Mouse (Mus musculus): Measurements from ENCODE around the gene Fam83d. TPM values are rescaled to one million over a fixed set of nuclear protein-coding genes. Genes with fewer than 3 reads are reported as not detected.

Fam83d gene
- total and polyA plus RNA-seq, 3 experiments: 12.2 to 19.8 (median 15.5) TPM

DNA sequence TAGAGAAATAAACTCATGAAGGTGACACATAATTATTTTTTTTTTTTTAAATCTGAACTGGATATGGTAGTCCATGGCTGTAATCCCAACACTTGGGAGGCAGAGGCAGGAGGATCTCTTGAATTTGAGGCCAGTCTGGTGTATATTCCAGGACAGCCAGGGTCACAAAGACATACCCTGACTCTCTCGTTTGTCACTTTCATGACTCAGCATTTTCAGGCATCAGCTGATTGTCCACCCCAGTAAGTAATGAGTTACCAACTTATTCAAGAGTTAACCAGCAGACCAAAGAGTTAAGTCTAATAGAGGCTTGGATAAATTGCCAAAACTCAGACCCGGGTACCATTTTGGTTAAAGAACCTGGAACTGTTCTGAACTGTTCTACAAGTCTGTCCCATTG lies 28.0 kb downstream of the Fam83d start:
- dilution Hi-C loops (cut with MboI; ENCODE audit: extremely low pct_ligation_motif_present, extremely low pct_unique_long_range_greater_than_20kb, low sequenced_read_pairs) (no loop called here), in situ Hi-C loops (cut with MboI; ENCODE audit: low pct_ligation_motif_present, low pct_unique_long_range_greater_than_20kb, low sequenced_read_pairs) (no loop called here)
- Histone ChIP-seq H3K4me3 (replicated peaks in 1 of 3; ENCODE audit: low read depth in 2 of 3, low read length in 2 of 3, poor library complexity in 1 of 3) (no peak overlapping the region), H3K36me3 (replicated peaks in 1 of 2; ENCODE audit: control insufficient read depth in 1 of 2, insufficient read depth in 1 of 2, low read length in 1 of 2) (peaks cover 7 to 32% of the 10 kb centered on the region in 2 experiments), H3K79me2 (replicated peaks; ENCODE audit: control insufficient read depth, extremely low read depth, insufficient read depth, poor library complexity, severe bottlenecking) (peaks cover 22% of the 10 kb centered on the region), H3K4me1 (ENCODE audit: control insufficient read depth in 1 of 2, insufficient read depth in 2 of 2) (peaks cover 15 to 23% of the 10 kb centered on the region in 2 experiments), H3K4me2 (ENCODE audit: insufficient read depth, low read depth, poor library complexity, severe bottlenecking) (peak overlapping the region; percentile 76; the same call in 1 of the 2 replicates), H3K9me3 (replicated peaks; ENCODE audit: low read length) (peaks cover 4% of the 10 kb centered on the region), H3K27ac (ENCODE audit: insufficient read depth, low read depth) (no peak overlapping the region), H3K9ac (ENCODE audit: insufficient read depth, low read depth) (0 out of 2 replicates have a peak overlapping the region, but pooled peaks have one; percentile 6), H3K27me3 (replicated peaks) (no peaks in the 10 kb centered on the region)
- no peak for TF ChIP-seq POLR2A (IDR thresholded peaks at IDR 0.05; ENCODE audit: low read depth, low read length)
- TF ChIP-seq MAFK (IDR thresholded peaks at IDR 0.05; ENCODE audit: insufficient replicate concordance, low read length): peak; percentile 92
- no peak for TF ChIP-seq ZMIZ1 (IDR thresholded peaks at IDR 0.05; ENCODE audit: low read depth, low read length)
- TF ChIP-seq SIN3A (IDR thresholded peaks at IDR 0.05; ENCODE audit: low read length): no peak
- TF ChIP-seq CTCF (conservative IDR thresholded peaks at IDR 0.05 in 1 of 2, IDR thresholded peaks at IDR 0.05 in 1 of 2; ENCODE audit: low read depth in 2 of 2, low read length in 2 of 2): no peak
- DNase-seq (ENCODE audit: extremely low read depth): no peak

DNA sequence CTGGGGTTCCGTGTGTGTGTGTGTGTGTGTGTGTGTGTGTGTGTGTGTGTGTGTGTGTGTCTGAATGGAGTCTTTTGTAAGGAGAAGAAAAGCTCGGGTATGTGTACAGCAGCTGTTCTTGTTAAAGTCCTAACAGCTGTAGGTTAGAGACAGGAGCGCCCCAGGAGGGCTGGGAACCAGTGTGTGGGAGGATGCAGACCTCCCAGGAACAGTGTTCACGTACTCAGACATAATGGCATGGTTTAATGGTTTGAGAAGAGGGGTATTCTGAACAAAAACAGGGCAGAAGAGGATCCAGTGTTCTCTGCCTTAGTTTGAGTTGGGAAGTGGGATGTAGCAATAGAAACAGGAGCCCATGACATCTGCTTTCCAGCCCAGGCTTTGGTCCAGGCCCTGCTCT lies 31.4 kb downstream of the Fam83d start:
- Histone ChIP-seq H3K9me3 (replicated peaks; ENCODE audit: low read length) (peaks cover 4% of the 10 kb centered on the region), H3K36me3 (replicated peaks in 1 of 2; ENCODE audit: control insufficient read depth in 1 of 2, insufficient read depth in 1 of 2, low read length in 1 of 2) (peaks cover 37 to 61% of the 10 kb centered on the region in 2 experiments), H3K4me2 (ENCODE audit: insufficient read depth, low read depth, poor library complexity, severe bottlenecking) (no peak overlapping the region), H3K27ac (ENCODE audit: insufficient read depth, low read depth) (no peak overlapping the region), H3K9ac (ENCODE audit: insufficient read depth, low read depth) (no peak overlapping the region), H3K4me3 (replicated peaks in 1 of 3; ENCODE audit: low read depth in 2 of 3, low read length in 2 of 3, poor library complexity in 1 of 3) (no peak overlapping the region), H3K4me1 (ENCODE audit: control insufficient read depth in 1 of 2, insufficient read depth in 2 of 2) (peaks cover 12 to 15% of the 10 kb centered on the region in 2 experiments), H3K79me2 (replicated peaks; ENCODE audit: control insufficient read depth, extremely low read depth, insufficient read depth, poor library complexity, severe bottlenecking) (peaks cover 22% of the 10 kb centered on the region), H3K27me3 (replicated peaks) (no peaks in the 10 kb centered on the region)
- TF ChIP-seq EP300 (IDR thresholded peaks at IDR 0.05; ENCODE audit: low read length) (no peak), MAZ (IDR thresholded peaks at IDR 0.05; ENCODE audit: low read depth, low read length) (no peak)
- in situ Hi-C loops (cut with MboI; ENCODE audit: low pct_ligation_motif_present, low pct_unique_long_range_greater_than_20kb, low sequenced_read_pairs): no loop called here
- dilution Hi-C loops (cut with MboI; ENCODE audit: extremely low pct_ligation_motif_present, extremely low pct_unique_long_range_greater_than_20kb, low sequenced_read_pairs): no loop called here
- DNase-seq (ENCODE audit: extremely low read depth): no peak

DNA sequence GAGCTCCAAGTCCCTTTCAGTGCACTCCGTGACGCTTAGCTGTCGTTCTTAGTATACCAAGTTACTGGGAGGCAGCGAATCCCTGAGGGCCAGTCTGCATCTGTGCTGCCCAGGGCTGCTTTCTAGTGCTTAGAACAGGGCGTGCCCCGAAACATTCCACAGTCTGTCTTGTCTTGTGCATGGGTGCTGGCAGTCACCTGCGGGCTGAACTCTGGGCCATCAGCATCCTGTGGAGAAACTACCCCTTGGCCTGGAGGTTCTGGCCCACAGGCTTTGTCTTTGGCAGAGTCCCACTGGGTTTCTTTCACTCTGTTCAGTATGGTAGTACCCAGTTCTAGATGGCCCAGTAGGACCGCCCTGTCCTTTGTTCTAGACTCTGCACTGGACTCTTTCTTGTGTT lies 32.9 kb downstream of the Fam83d start:
- Histone ChIP-seq H3K9ac (ENCODE audit: insufficient read depth, low read depth) (no peak overlapping the region), H3K9me3 (replicated peaks; ENCODE audit: low read length) (peaks cover 4% of the 10 kb centered on the region), H3K4me3 (replicated peaks in 1 of 3; ENCODE audit: low read depth in 2 of 3, low read length in 2 of 3, poor library complexity in 1 of 3) (no peak overlapping the region), H3K27ac (ENCODE audit: insufficient read depth, low read depth) (no peak overlapping the region), H3K4me1 (ENCODE audit: control insufficient read depth in 1 of 2, insufficient read depth in 2 of 2) (peaks cover 11% of the 10 kb centered on the region in 2 experiments), H3K4me2 (ENCODE audit: insufficient read depth, low read depth, poor library complexity, severe bottlenecking) (no peak overlapping the region), H3K27me3 (replicated peaks) (no peaks in the 10 kb centered on the region), H3K79me2 (replicated peaks; ENCODE audit: control insufficient read depth, extremely low read depth, insufficient read depth, poor library complexity, severe bottlenecking) (peaks cover 20% of the 10 kb centered on the region), H3K36me3 (replicated peaks in 1 of 2; ENCODE audit: control insufficient read depth in 1 of 2, insufficient read depth in 1 of 2, low read length in 1 of 2) (peaks cover 43 to 73% of the 10 kb centered on the region in 2 experiments)
- dilution Hi-C loops (cut with MboI; ENCODE audit: extremely low pct_ligation_motif_present, extremely low pct_unique_long_range_greater_than_20kb, low sequenced_read_pairs): no loop called here
- no peak for DNase-seq (ENCODE audit: extremely low read depth)
- TF ChIP-seq JUN (IDR thresholded peaks at IDR 0.05; ENCODE audit: insufficient read depth, low read depth, low read length): no peak
- TF ChIP-seq CHD1 (IDR thresholded peaks at IDR 0.05; ENCODE audit: low read depth, low read length): no peak
- TF ChIP-seq NELFE (IDR thresholded peaks at IDR 0.05; ENCODE audit: low read depth, low read length): no peak
- TF ChIP-seq MXI1 (IDR thresholded peaks at IDR 0.05; ENCODE audit: low read depth, low read length): no peak
- TF ChIP-seq EP300 (IDR thresholded peaks at IDR 0.05; ENCODE audit: low read length): no peak
- no peak for TF ChIP-seq CHD2 (IDR thresholded peaks at IDR 0.05; ENCODE audit: low read length)
- TF ChIP-seq ZMIZ1 (IDR thresholded peaks at IDR 0.05; ENCODE audit: low read depth, low read length): no peak
- in situ Hi-C loops (cut with MboI; ENCODE audit: low pct_ligation_motif_present, low pct_unique_long_range_greater_than_20kb, low sequenced_read_pairs): no loop called here

All from CH12.LX (cell line).